Mouse (Mus musculus) forebrain, embryonic 16.5 days (tissue): ENCODE results near the gene Kmt5b. TPM values are rescaled to one million over a fixed set of nuclear protein-coding genes. Genes with fewer than 3 reads are reported as not detected.

Experiments used
- ATAC-seq: fragments of 200-750 bp; cut with Nextera tagmentation; 2 replicates; pipeline ENCODE4 v1.8.0; 2017; ENCODE audit warnings: mild to moderate bottlenecking, moderate library complexity
- H3K27ac ChIP-seq: fragments of 300-500 bp; sonication (generic); 2 replicates; pipeline ENCODE4 v1.5.1; 2014; ENCODE audit warnings: low read length, control low read depth
- H3K27me3 ChIP-seq: fragments of 300-500 bp; sonication (generic); replicated peaks from 2 replicates; pipeline ENCODE4 v1.6.1; 2014; ENCODE audit warnings: low read length; ENCODE audit not compliant: control insufficient read depth, insufficient read depth
- H3K36me3 ChIP-seq: fragments of 300-500 bp; sonication (generic); 2 replicates; pipeline ENCODE4 v1.6.1; 2014; ENCODE audit not compliant: control insufficient read depth, insufficient read depth
- H3K4me1 ChIP-seq: fragments of 300-500 bp; sonication (generic); replicated peaks from 2 replicates; pipeline ENCODE4 v1.6.1; 2014; ENCODE audit warnings: low read length; ENCODE audit not compliant: control insufficient read depth, insufficient read depth
- H3K4me2 ChIP-seq: fragments of 300-500 bp; sonication (generic); 2 replicates; pipeline ENCODE4 v1.6.1; 2014; ENCODE audit warnings: mild to moderate bottlenecking, low read length, control low read depth
- H3K4me3 ChIP-seq: fragments of 300-500 bp; sonication (generic); replicated peaks from 2 replicates; pipeline ENCODE4 v1.5.1; 2014; ENCODE audit warnings: mild to moderate bottlenecking, low read length, control low read depth
- H3K9ac ChIP-seq: fragments of 300-500 bp; sonication (generic); replicated peaks from 2 replicates; pipeline ENCODE4 v1.6.1; 2014; ENCODE audit warnings: low read depth, low read length, control low read depth
- H3K9me3 ChIP-seq: fragments of 300-500 bp; sonication (generic); 2 replicates; pipeline ENCODE4 v1.6.1; 2016; ENCODE audit warnings: low read length; ENCODE audit not compliant: control insufficient read depth
- WGBS: fragments of 180-500 bp; shearing (Covaris S2); extraction: QIAGEN DNeasy Blood & Tissue Kit; methylation state at CpG from one replicate; pipeline ENCODE4 v1.1.7; 2014; 5-methylcytosine and 5-hydroxymethylcytosine counted together
- polyA plus RNA-seq: library from polyadenylated mRNA; unstranded; fragments of >200 nt; fragmentation: Nextera tagmentation; extraction: Ambion mirVana; gene quantifications from 2 replicates; pipeline ENCODE4 v1.2.1, GENCODE M21; 2015

Kmt5b gene
- polyA plus RNA-seq, 1 experiment from 2014 or later, result 56.7 TPM

GRCm38 (mm10) chr19:3834301-3834700 is 67.1 kb downstream of the Kmt5b start:
- ATAC-seq, result no peak

GRCm38 (mm10) chr19:3836791-3837190 is 69.6 kb downstream of the Kmt5b start:
- H3K9ac ChIP-seq, result no peak overlapping the region
- no peaks in the 10 kb centered on the region for H3K36me3 ChIP-seq
- no peak for ATAC-seq
- no peaks in the 10 kb centered on the region for H3K9me3 ChIP-seq
- 86% methylated on average over 9 of the region's 9 CpGs for WGBS
- no peak overlapping the region for H3K4me3 ChIP-seq
- H3K4me2 ChIP-seq, result no peak overlapping the region
- H3K27me3 ChIP-seq, result no peaks in the 10 kb centered on the region
- no peaks in the 10 kb centered on the region; the same call in 1 of the 2 replicates for H3K4me1 ChIP-seq
- no peak overlapping the region for H3K27ac ChIP-seq

More at GRCm38 (mm10) chr19:3834301-3834700, 67.1 kb downstream of the Kmt5b start:
- H3K4me1 ChIP-seq, result no peaks in the 10 kb centered on the region
- H3K36me3 ChIP-seq, result no peaks in the 10 kb centered on the region
- no peak overlapping the region for H3K4me3 ChIP-seq
- no peak overlapping the region for H3K4me2 ChIP-seq
- no peak overlapping the region for H3K9ac ChIP-seq
- WGBS, result 85% methylated on average over 7 of the region's 7 CpGs
- H3K27me3 ChIP-seq, result no peaks in the 10 kb centered on the region
- H3K9me3 ChIP-seq, result no peaks in the 10 kb centered on the region
- no peak overlapping the region for H3K27ac ChIP-seq

GRCm38 (mm10) chr19:3838931-3839330 is 71.7 kb downstream of the Kmt5b start:
- H3K4me1 ChIP-seq, result no peaks in the 10 kb centered on the region; the same call in 1 of the 2 replicates
- H3K9ac ChIP-seq, result no peak overlapping the region
- H3K27me3 ChIP-seq, result no peaks in the 10 kb centered on the region
- no peaks in the 10 kb centered on the region for H3K36me3 ChIP-seq
- no peaks in the 10 kb centered on the region for H3K9me3 ChIP-seq
- H3K4me3 ChIP-seq, result no peak overlapping the region
- no peak overlapping the region for H3K4me2 ChIP-seq
- ATAC-seq, result no peak
- 83% methylated on average over 3 of the region's 3 CpGs for WGBS
- H3K27ac ChIP-seq, result no peak overlapping the region

GRCm38 (mm10) chr19:3839686-3840085 is 72.5 kb downstream of the Kmt5b start:
- WGBS, result 53% methylated on average over 2 of the region's 2 CpGs

GRCm38 (mm10) chr19:3840214-3840651 is 73.0 kb downstream of the Kmt5b start:
- no peak overlapping the region for H3K4me3 ChIP-seq
- no peak overlapping the region for H3K27ac ChIP-seq
- H3K36me3 ChIP-seq, result no peaks in the 10 kb centered on the region
- H3K9me3 ChIP-seq, result no peaks in the 10 kb centered on the region
- WGBS, result 45% methylated on average over 5 of the region's 5 CpGs
- no peak for ATAC-seq
- no peaks in the 10 kb centered on the region for H3K27me3 ChIP-seq
- no peak overlapping the region for H3K4me2 ChIP-seq
- no peaks in the 10 kb centered on the region; the same call in 1 of the 2 replicates for H3K4me1 ChIP-seq
- H3K9ac ChIP-seq, result no peak overlapping the region

More at GRCm38 (mm10) chr19:3839686-3840085, 72.5 kb downstream of the Kmt5b start:
- Histone ChIP-seq H3K4me1 (no peaks in the 10 kb centered on the region; the same call in 1 of the 2 replicates), H3K9ac (no peak overlapping the region), H3K36me3 (no peaks in the 10 kb centered on the region), H3K27me3 (no peaks in the 10 kb centered on the region), H3K27ac (no peak overlapping the region), H3K4me3 (no peak overlapping the region), H3K4me2 (no peak overlapping the region), H3K9me3 (no peaks in the 10 kb centered on the region)
- no peak for ATAC-seq

GRCm38 (mm10) chr19:3840685-3841084 is 73.5 kb downstream of the Kmt5b start:
- H3K9ac ChIP-seq, result no peak overlapping the region
- WGBS, result 81% methylated on average over 5 of the region's 5 CpGs
- H3K4me3 ChIP-seq, result no peak overlapping the region
- no peak overlapping the region for H3K4me2 ChIP-seq
- H3K9me3 ChIP-seq, result no peaks in the 10 kb centered on the region
- H3K4me1 ChIP-seq, result no peaks in the 10 kb centered on the region; the same call in 1 of the 2 replicates
- no peak for ATAC-seq
- H3K27ac ChIP-seq, result no peak overlapping the region
- no peaks in the 10 kb centered on the region for H3K36me3 ChIP-seq
- no peaks in the 10 kb centered on the region for H3K27me3 ChIP-seq

GRCm38 (mm10) chr19:3842359-3843148 is 75.3 kb downstream of the Kmt5b start:
- Histone ChIP-seq H3K9ac (no peak overlapping the region), H3K36me3 (no peaks in the 10 kb centered on the region), H3K4me2 (no peak overlapping the region), H3K9me3 (no peaks in the 10 kb centered on the region), H3K4me3 (no peak overlapping the region), H3K27me3 (no peaks in the 10 kb centered on the region), H3K27ac (no peak overlapping the region), H3K4me1 (no peaks in the 10 kb centered on the region; the same call in 1 of the 2 replicates)
- WGBS, result 50% methylated on average over 12 of the region's 12 CpGs
- no peak for ATAC-seq

GRCm38 (mm10) chr19:3843629-3844028 is 76.4 kb downstream of the Kmt5b start:
- no peaks in the 10 kb centered on the region for H3K27me3 ChIP-seq
- no peak overlapping the region for H3K4me2 ChIP-seq
- H3K9me3 ChIP-seq, result no peaks in the 10 kb centered on the region
- WGBS, result 89% methylated on average over 2 of the region's 2 CpGs
- no peak overlapping the region for H3K9ac ChIP-seq
- no peak overlapping the region for H3K4me3 ChIP-seq
- no peak overlapping the region for H3K27ac ChIP-seq
- no peaks in the 10 kb centered on the region for H3K36me3 ChIP-seq
- no peaks in the 10 kb centered on the region; the same call in 1 of the 2 replicates for H3K4me1 ChIP-seq
- ATAC-seq, result no peak

GRCm38 (mm10) chr19:3844836-3845235 is 77.6 kb downstream of the Kmt5b start:
- Histone ChIP-seq H3K27ac (no peak overlapping the region), H3K36me3 (no peaks in the 10 kb centered on the region), H3K4me1 (no peaks in the 10 kb centered on the region; the same call in 1 of the 2 replicates), H3K4me2 (no peak overlapping the region), H3K4me3 (no peak overlapping the region), H3K27me3 (no peaks in the 10 kb centered on the region), H3K9me3 (no peaks in the 10 kb centered on the region), H3K9ac (no peak overlapping the region)
- WGBS, result 100% methylated on average over 1 of the region's 1 CpGs
- ATAC-seq, result no peak
